Mouse (Mus musculus) spleen, embryonic (tissue): ENCODE data around the gene Nr2f2.

Experiments
- CTCF ChIA-PET: fragments of 350-600 bp; sonication (Branson Sonifier 250); formaldehyde crosslinking; loops from one replicate; lab custom pipeline; 2022; lab: Charles Lee

Gene Nr2f2

DNA sequence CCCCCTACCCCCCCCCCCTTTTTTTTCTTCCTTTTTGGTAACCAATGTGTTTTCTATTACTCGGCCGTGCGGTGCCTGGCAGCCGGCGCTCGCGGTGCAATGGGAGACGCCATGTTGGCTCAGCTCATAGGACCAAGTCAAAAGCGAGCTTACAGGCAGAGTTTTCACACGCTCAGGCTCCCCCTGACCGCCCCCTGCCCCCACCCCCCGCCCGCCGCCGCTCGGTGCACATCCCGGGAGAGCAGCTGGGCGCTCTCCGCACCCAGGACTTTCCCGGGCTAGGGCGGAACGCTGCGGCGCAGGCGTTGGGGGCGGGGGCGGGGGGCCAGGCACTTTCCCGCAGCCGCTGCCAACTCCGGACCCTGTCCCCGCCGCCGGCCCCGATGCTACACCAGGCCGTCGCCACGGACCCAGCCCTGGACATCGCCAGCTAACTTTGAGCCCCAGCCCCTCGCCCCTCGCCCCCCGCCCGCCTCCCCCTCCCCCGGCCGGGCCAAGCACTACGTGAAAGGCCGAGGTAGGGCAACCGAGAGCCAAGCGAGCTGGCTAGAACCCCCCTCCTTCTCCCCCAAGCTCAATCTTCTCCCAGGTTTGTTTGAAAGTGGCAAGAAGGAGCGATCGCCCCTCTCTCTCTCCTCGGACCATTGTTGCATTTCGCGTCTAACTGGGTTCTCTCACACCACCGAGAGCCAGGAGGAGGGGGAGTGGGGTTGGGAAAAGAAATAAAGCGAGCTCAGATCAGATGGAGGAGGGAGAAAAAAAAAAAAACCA is 15.6 kb downstream of the Nr2f2 start:
- CTCF ChIA-PET = interaction anchor here (0.6 kb wide), 1 partner anchor 1585 kb away, joined by 6 read pairs; no protein-coding TSS in a partner anchor

DNA sequence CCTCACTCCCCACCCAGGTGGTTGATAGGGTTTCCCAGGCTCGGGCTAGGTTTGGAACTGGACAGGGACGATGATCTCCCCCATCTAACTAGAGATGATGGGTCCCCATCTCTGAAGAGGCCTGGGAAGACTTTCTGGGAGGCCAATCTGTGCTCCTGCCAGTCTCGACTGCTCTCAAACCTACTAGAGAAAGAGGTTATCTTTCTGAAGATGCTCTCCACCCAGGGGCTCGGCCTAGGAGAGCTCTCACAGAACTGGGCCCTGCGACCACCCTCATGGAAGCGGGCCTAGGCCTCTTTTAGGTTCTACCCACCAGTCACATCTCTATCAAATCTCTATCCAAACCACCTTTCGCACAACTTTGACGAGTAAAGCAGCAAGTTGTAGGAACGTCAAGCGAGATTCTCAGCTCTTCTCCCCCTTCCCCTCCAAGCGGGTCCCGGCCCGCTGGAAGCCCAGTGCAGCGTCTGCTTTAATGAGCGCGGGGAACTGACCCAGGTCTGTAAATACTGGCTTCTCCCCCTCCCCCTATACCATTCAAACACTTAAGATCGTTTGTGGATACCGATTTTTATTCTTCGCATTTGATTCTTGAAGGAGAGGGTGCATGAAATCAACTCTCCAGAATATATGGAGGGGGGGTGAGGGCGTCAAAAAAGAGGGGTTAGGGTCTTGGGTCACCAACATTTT is 16.4 kb downstream of the Nr2f2 start:
- CTCF ChIA-PET = no interaction called here

DNA sequence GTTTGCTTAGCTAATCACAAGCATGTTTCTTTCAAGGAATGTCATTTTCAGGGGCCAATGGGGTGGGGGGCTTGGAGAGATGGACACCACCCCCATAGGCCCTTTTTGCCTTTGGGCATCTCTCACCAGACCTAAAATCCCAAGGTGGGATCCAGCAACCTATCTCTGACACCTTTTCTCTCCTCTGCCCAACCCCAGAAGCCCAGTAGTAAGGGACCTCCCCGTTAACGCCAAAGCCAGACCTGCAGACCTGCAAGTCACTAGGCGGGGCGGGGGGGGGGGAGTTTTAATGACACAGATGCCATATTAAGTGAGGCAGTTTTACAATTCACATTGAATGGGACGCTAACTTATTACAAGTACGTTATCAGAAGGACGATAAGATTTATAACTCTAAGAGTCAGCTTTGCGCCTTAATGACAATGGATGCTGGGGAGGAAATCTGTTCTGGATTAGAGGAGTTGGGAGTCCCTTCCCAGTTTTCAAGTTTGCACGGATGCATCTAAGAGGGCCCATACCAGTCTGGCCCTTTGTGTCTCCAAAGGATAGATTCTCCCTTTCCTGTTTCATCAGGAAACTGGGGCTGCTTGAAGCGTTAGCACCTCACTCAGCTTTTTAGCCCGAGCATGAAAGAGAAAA is 17.4 kb downstream of the Nr2f2 start:
- CTCF ChIA-PET = no interaction called here

DNA sequence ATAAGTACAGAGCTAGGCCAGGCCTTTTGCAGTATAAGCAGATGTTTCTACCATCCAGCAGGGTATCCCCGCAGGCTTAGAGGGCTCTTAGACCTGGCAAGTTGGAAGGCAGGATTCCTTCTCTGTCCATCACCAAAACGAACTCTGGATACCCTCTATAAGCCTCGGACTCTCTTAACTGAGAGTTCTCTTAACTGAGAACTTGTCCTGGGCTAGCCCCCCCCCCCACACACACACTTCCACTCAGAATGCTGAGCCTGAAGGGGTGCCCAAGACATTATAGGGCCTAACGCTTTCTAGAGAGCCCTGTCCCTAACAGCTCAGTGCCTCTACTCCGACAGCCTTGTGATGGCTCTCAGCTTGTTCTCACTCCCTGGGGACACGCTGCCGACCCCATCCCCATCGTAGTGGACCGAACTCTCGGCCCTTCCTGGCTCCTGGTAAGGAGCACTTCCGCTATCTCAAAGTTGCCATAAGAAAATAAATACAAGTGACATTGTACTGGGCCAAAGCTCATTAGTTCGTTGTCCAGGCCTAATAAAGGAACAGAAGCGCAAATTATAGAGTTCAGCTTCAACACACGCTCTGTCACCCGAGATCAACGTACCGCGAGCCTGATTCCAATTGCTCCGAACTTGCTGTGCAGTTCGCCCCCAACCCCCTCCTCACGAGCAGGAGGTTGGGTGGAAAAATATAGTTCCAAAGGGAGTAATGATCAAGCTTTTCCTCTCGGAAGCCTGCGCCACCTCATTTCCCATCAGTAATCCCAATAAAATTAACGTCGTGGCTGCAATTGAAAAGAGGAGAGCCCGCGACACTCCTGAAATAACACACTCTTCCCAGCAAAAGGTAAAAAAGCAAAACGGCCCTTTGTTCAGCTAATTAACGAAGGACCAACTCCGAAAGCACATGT is 18.2 kb downstream of the Nr2f2 start:
- CTCF ChIA-PET = no interaction called here

DNA sequence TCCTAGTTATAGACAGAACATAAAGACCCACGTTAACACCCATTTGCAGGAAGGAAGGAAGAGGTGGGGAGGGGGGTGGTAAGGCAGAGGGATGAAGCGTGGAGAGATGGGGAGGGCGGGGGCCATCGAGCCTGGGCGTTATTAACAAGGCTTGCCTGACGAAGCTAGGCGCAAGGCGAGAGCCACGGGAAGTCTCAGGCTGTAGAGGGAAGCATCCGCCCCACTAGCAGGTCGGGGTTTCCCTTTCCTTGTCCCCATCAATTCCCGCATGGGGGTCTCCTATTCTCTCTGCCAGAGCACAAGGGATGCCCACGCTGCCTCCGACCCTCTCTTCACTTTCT is 18.9 kb downstream of the Nr2f2 start:
- CTCF ChIA-PET = no interaction called here

DNA sequence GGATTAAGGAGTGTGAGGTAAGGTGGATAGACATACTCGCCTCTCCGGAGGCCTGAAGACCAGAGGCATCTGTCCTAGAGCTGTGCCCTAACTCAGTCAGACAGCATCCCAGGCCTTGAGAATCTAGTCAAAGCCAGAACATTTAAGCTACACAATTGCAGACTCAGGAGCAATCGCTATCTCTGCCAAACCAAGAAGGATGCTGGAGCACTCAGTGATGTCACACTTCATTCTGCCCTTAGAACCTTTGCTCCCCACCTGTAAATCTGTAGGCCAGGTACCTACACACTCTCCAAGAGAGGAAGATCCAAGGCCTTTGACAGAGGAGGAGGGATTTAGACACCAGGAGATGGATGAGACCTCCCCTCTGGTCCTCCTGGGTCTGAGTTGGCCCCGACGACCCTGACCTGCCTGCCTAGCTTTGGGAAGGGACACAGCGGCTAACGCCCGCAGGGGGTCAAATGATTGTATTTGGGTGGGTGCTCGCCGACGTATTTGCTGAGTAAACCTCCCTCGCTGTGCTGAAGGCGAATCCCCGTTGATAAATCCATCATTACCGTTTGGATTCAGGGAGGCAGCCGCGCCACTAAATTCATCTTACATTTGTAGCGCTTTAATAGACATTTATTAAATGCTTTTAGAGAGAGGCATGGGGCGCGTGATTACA is 19.5 kb downstream of the Nr2f2 start:
- CTCF ChIA-PET = no interaction called here

DNA sequence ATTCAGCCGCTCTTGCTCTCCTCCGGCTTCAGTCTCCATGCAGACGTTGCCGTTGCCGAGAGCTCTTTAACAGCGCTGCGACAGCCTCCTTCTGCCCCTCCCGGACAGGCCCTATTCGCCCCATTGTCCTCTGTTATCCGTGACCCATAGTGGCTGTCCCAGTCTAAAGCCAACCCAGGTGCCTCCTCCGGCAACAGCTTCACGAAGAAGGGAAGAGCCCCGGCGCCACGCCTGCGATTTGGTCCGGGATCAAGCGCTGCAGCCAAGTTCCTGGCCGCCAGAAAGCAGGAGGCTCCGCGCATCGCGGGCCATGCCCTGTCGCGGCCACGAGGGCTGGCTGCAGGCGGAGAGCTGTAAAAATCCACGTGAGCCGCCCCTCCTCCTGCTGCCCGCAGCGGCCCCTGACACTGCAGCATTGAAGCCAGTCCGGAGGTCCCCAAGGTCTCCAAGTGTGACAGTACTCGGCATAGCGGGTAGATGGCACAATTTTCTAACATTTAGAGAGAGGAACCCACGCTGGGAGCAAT is 20.5 kb downstream of the Nr2f2 start:
- CTCF ChIA-PET = no interaction called here

DNA sequence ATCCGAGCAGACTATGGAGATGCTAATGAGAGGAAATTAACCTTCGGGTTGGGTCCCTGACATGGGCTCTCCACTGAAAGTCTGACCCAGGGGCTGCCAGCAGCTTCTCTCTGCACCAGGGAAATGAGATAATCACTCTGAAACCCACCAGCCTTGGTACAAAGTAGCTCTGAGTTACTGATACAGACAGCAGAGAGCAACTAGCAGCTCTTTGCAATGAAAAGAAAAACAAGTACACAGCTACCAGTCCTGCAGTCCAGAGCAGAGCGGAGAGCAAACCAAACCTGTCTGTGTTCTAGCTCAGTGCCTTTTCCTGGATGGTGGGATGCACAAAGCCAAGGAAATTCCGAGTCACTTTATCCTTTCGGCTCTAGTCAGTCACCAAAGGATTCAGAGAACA is 23.1 kb downstream of the Nr2f2 start:
- CTCF ChIA-PET = no interaction called here

DNA sequence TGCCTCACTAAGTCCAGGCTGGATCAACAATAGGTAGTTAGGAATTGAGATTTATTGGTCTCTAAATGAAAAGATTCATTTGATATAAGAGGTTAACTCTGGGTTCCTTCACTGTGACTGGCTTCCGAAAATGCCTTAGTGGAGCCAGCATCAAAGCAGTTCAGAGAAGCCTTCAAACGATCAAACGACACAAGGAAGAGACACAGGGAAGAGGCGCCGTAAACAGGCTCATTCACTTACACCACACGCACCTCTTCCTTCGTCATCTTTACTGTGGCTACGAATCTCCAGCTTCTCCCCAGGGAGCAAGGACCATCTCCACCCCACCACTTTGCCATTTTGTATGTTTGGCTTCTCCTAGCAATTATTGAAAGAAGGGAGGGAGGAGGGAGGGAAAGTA is 23.8 kb downstream of the Nr2f2 start:
- CTCF ChIA-PET = no interaction called here

DNA sequence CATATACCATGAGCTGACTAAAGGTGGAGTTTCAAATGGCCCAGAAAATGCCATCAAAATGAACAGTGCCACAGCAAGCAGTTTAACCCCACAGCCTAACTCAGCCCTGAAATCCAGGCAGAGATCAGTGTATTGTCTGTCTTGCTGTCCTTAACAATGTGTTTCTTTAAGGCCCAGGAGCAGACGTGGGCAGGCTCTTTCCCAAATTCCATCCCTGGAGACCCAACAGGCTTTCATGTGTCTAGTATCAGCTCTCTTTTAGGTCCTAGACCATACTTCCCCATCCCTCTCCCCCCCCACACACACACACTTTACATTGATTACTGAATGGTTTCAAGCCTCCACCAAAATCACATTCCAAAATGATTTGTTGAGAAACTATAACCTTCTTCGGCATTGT is 24.5 kb downstream of the Nr2f2 start:
- CTCF ChIA-PET = no interaction called here

DNA sequence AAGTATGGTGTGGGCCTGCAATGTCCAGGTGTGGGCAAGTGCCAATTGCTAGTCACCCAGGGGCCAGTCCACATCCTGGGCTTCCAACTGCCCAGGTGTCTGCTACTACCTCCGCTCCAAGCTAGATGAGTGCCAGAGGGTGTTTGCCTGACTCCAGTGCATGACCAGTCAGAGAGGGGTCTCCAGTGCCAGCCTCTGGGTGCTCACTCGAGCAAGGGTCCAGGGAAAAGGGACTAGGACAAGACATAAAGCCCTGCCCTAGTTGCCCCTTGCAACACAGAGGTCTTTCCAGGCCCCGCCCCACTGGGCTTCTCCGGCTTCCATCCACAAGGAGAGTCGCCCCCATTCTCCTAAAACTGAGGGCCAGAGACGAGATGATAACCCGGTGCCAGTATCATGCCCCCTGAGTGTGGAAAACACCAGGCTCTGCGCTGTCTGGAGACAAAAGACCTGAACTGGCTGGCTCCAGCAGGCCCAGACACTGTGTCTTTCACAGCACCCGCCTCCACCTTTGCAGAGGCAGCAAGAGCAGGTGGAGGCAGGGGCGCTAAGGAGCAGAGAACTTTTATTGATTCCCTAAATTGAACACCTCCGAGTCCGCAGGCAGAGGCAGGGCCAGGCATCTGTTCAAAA is 26.4 kb downstream of the Nr2f2 start:
- CTCF ChIA-PET = no interaction called here

DNA sequence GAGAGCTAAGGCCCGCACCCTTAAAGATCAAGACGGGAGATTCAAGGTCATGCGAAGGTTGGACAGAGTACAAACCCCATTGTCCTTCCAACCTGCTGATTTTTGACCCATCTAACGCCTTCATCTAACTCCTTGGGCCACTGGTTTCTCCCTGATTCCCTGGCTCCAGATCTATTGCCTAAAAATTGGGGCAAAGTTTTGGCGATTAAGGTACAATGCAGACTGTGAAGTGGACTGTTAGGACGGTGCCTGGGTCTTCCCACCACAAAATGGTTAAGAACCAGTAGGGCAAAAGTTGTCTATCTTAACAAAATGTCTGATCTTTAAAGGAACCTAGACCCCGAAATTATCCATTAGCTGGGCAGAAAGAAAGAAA is 28.3 kb downstream of the Nr2f2 start:
- CTCF ChIA-PET = no interaction called here

DNA sequence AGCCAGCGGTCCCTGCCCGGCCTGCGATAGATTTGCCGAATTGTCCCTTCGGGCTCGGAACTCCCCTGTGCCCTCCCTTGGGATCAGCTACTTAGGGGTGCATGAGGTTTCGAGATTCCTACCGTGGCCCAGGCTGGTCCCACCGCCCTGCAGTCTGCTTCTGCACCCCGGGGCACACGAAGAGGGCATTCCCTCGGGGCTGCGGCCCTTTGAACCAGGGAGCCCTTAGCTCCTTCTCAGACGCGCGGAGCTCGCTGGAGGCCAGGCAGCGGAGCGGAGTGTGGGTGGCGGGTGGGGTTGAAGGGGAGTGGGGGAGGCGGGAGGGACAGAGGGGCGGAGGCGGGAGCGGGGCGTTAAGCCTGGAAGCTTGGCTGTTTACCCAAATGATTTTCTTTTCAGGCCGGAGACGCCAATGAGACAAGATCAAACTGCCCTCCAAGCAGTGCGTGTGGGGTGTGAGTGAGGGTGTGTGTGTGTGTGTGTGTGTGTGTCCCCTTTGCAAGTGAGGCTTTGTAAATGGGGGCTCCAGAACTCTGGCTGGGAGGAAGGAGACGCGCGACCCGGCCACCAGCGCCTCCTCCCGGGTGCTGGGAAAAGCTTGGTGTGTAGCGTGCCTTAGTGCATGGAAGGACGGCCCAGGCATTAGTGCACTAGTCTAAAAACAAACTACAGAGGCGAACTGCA is 28.8 kb downstream of the Nr2f2 start:
- CTCF ChIA-PET = no interaction called here

DNA sequence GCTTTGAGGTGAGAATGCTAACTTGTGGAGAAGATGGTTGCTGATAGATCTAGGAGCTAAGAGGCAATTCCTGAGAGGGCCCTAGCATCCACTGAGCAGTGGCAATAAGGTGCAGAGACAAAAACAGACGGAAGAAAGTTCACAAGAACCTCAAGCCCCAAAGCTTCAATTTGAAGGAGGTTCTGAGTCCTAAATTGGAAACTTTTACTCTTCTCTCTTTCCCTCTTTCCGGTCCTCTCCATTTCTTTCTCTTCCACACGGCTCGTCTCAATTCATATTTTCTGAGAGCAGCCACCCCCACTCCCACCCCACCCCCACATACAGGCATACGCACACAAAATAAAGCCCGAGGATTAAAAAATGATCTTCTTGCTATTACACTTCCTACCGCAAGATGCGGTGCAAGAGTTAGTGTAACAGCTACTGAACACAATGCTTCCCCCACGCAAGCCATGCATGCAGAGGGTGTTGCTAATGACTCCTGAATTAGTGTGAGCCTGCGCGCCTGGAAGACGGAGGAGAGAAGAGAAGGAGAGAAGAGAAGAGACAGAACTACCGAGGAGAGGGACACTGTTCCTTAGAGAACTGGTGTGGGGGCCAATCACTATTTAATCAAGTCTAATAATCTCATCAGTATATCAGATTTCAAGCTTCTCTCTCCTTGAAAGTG is 29.8 kb downstream of the Nr2f2 start:
- CTCF ChIA-PET = no interaction called here

DNA sequence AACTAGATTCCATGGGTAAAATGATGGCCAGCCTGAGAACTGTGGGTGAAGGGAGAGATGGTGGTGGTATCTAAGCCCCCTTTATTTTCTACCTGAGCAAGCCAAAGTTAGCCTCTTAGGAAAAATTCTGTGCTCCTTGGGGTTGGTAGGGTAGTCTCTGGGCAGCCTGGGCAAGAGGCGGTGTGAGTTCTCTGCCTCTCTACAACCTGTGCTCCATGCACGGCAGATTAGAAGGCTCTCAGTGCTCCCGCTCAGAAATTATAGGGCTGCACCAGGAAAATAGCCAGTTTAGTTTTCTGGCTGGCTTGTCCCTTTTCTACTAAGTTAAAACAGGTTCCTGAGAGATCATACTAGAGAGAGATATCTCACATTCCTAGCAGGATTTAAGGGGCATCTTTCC is 30.4 kb downstream of the Nr2f2 start:
- CTCF ChIA-PET = no interaction called here

DNA sequence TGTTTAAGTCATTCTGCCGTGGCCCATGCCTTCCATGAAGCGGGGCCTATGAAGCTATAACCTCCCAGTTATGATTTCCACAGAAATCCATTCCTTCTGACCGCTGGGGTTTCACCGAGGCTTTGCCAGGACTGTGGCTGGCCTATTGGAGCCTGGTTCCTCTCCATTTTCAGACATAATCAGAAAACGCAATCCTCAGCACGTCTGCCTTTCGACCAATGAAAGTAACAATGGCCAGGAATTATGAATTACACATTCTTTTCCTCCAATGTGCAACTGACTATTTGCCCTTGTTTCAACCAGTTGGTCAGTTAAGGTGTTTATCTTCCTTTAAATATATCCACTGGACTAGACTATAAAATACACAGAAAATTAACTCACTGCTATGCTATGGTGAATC is 31.1 kb downstream of the Nr2f2 start:
- CTCF ChIA-PET = no interaction called here

DNA sequence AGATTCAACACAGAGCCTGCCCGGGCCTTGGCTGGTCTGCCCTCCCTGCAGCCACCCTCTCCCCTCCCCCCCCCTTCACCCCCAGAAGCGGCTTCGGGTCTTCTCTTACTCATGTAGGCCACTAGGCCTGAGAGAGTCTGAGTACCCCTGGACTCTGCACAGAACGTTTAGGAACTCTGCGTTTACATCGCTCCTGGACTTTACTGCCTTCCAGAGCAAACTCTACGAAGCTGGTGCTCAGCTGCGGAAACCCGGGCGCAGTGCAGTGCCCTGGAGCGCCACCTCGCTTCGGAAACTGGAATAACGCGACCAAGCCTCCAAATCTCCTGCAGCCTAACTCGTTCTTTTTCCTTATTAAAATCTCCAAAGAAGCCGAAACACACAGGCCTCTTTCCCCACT is 31.7 kb downstream of the Nr2f2 start:
- CTCF ChIA-PET = no interaction called here

DNA sequence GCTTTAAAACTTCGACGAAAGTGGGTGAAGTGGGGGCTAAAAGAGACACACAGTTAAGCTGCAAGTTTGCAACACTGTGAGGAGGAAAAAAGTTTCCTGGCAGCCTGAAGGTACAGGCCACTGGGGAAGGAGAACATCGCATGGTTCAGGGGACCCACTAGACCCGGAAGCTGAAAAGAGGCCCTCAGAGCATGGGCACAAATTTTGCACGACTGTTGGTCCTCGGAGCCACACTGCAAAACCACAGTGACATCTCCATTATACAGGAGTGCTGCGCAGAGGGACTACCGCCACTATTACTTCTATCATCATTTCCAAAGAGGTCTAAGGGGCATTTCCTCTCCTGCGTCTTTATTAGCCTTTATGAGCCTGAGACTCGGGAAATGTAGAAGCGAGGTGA is 32.7 kb downstream of the Nr2f2 start:
- CTCF ChIA-PET = no interaction called here

DNA sequence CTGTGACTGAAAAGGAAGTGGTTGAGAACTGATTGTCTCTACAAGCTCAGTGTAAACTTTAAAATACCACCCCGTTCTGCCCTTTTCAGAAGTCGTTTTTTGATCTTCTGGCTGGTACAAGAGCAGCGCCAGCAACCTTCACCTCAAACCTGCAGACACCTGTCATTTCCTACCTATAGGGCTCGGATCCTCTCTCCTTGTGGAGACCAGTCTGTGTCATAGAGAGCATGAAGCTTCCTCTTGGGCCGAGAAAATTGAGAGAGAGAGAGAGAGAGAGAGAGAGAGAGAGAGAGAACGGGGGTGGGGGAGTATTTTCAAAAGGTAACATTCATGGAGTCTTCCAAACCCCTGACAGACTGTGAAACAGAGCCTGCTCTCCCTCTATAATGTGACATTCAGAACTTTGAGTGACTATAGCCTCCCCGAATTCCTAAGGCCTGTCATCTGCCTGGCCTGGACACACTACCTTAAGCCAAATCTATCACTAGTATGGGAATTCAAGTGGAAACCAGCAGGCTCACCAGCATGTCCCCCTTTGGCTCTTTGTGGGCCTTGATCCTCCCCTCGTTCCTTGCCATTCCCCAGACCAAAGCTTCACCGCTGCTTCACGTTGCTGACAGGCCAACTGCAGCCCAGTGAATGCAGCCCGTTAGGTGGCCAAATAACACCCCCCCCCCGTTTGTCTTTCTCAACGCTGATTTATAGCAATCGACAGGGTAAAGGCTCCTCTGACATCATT is 33.4 kb downstream of the Nr2f2 start:
- CTCF ChIA-PET = interaction anchor here (0.6 kb wide), 1 partner anchor 14 kb away, joined by 8 read pairs; no protein-coding TSS in a partner anchor
